Mouse (Mus musculus) MEL (cell line): Measurements from ENCODE around the gene Plxnc1.

ENCODE experiments used
- CTCF ChIP-seq, 3 experiments: IDR thresholded peaks in 2 of 3; conservative IDR thresholded peaks in 1 of 3; 2 replicates each; pipeline ENCODE4 v1.5.1; 2011 to 2012; ENCODE audit warnings: low read length in 3 of 3, low read depth in 2 of 3, mild to moderate bottlenecking in 2 of 3, improper control_type of control experiment in 1 of 3, inconsistent platforms in 1 of 3, mixed read lengths in 1 of 3, moderate library complexity in 1 of 3; ENCODE audit not compliant: control insufficient read depth in 1 of 3, insufficient read depth in 1 of 3, poor library complexity in 1 of 3, severe bottlenecking in 1 of 3
- EP300 ChIP-seq, 2 experiments: IDR thresholded peaks; 2 replicates each; pipeline ENCODE4 v1.6.1; 2011; ENCODE audit warnings: improper control_type of control experiment in 2 of 2, low read length in 2 of 2, low read depth in 1 of 2, mild to moderate bottlenecking in 1 of 2
- JUND ChIP-seq: IDR thresholded peaks from 2 replicates; pipeline ENCODE4 v1.6.1; 2011; ENCODE audit warnings: low read depth, mild to moderate bottlenecking, improper control_type of control experiment, low read length
- MAZ ChIP-seq: IDR thresholded peaks from 2 replicates; pipeline ENCODE4 v1.6.1; 2012; ENCODE audit warnings: low read depth, mild to moderate bottlenecking, inconsistent platforms, low read length, improper control_type of control experiment
- POLR2A ChIP-seq, 2 experiments: IDR thresholded peaks; 2 replicates each; pipeline ENCODE4 v1.6.1; 2011 to 2012; ENCODE audit warnings: low read length in 2 of 2, mild to moderate bottlenecking in 2 of 2, control low read depth in 1 of 2, improper control_type of control experiment in 1 of 2, low read depth in 1 of 2, moderate library complexity in 1 of 2; ENCODE audit not compliant: control insufficient read depth in 1 of 2, insufficient read depth in 1 of 2, poor library complexity in 1 of 2
- POLR2AphosphoS2 ChIP-seq: IDR thresholded peaks from 2 replicates; pipeline ENCODE4 v1.6.1; 2011; ENCODE audit warnings: low read length, improper control_type of control experiment

- TF ChIP-seq MAZ: no peak
- no peak for TF ChIP-seq POLR2A (IDR thresholded peaks at IDR 0.05; ENCODE audit: control insufficient read depth in 1 of 2, insufficient read depth in 1 of 2, low read depth in 1 of 2, low read length in 2 of 2, poor library complexity in 1 of 2)
- TF ChIP-seq POLR2AphosphoS2: no peak
- TF ChIP-seq CTCF (IDR thresholded peaks at IDR 0.05 in 2 of 3, conservative IDR thresholded peaks at IDR 0.05 in 1 of 3; ENCODE audit: control insufficient read depth in 1 of 3, insufficient read depth in 1 of 3, low read depth in 2 of 3, low read length in 3 of 3, poor library complexity in 1 of 3, severe bottlenecking in 1 of 3): no peak
- no peak for TF ChIP-seq JUND
- no peak for TF ChIP-seq EP300 (IDR thresholded peaks at IDR 0.05; ENCODE audit: low read depth in 1 of 2, low read length in 2 of 2)
These were observed 96.3 kb downstream of the Plxnc1 start for GRCm38 (mm10) chr10:94848344-94848743.
